Mouse (Mus musculus) adrenal gland, adult 8-10 months (tissue): Measurements from ENCODE around the gene Zfc3h1. TPM values are rescaled to one million over a fixed set of nuclear protein-coding genes. Genes with fewer than 3 reads are reported as not detected.

Experiments used
- DNase-seq: peaks from one replicate; pipeline ENCODE4 v3.0.0; 2022
- total RNA-seq, 4 experiments: library from RNA; stranded (reverse); gene quantifications; 2 replicates each; pipeline ENCODE4 v1.2.4; 2022

The Zfc3h1 gene
- total RNA-seq, 4 experiments from 2014 or later, result 43.1 to 61.9 (median 51.4) TPM

GRCm38 (mm10) chr10:115385018-115386002, 551 bp downstream of the Zfc3h1 start:
- DNase-seq, result peak; percentile 39

- DNase-seq, result no peak
These were observed 3.1 kb downstream of the Zfc3h1 start for GRCm38 (mm10) chr10:115387891-115388290.

GRCm38 (mm10) chr10:115391076-115391475, 6.3 kb downstream of the Zfc3h1 start:
- no peak for DNase-seq

GRCm38 (mm10) chr10:115391896-115392295, 7.1 kb downstream of the Zfc3h1 start:
- DNase-seq, result no peak

GRCm38 (mm10) chr10:115406393-115406792, 21.6 kb downstream of the Zfc3h1 start:
- DNase-seq, result no peak

- DNase-seq, result no peak
These were observed 28.7 kb downstream of the Zfc3h1 start for GRCm38 (mm10) chr10:115413496-115413895.

- DNase-seq, result no peak
These were observed 29.3 kb downstream of the Zfc3h1 start for GRCm38 (mm10) chr10:115414056-115414455.

- DNase-seq, result no peak
These were observed 37.2 kb downstream of the Zfc3h1 start for GRCm38 (mm10) chr10:115421976-115422375.

- no peak for DNase-seq
These were observed 40.6 kb downstream of the Zfc3h1 start for GRCm38 (mm10) chr10:115425351-115425750.

GRCm38 (mm10) chr10:115437286-115437685, 52.5 kb downstream of the Zfc3h1 start:
- no peak for DNase-seq

GRCm38 (mm10) chr10:115448614-115449013, 63.9 kb downstream of the Zfc3h1 start:
- no peak for DNase-seq

GRCm38 (mm10) chr10:115457368-115458021, 72.7 kb downstream of the Zfc3h1 start:
- no peak for DNase-seq

- DNase-seq, result no peak
These were observed 77.9 kb downstream of the Zfc3h1 start for GRCm38 (mm10) chr10:115462646-115463045.

GRCm38 (mm10) chr10:115465072-115465471, 80.3 kb downstream of the Zfc3h1 start:
- no peak for DNase-seq

GRCm38 (mm10) chr10:115465778-115466177, 81.0 kb downstream of the Zfc3h1 start:
- no peak for DNase-seq

- DNase-seq, result no peak
These were observed 83.2 kb downstream of the Zfc3h1 start for GRCm38 (mm10) chr10:115467985-115468384.

GRCm38 (mm10) chr10:115468632-115469031, 83.9 kb downstream of the Zfc3h1 start:
- no peak for DNase-seq

- no peak for DNase-seq
These were observed 84.3 kb downstream of the Zfc3h1 start for GRCm38 (mm10) chr10:115469040-115469439.

- no peak for DNase-seq
These were observed 86.0 kb downstream of the Zfc3h1 start for GRCm38 (mm10) chr10:115470621-115471334.

GRCm38 (mm10) chr10:115473213-115473961, 88.6 kb downstream of the Zfc3h1 start:
- no peak for DNase-seq

GRCm38 (mm10) chr10:115475000-115475550, 90.3 kb downstream of the Zfc3h1 start:
- DNase-seq, result no peak

GRCm38 (mm10) chr10:115476506-115476905, 91.7 kb downstream of the Zfc3h1 start:
- no peak for DNase-seq
